Comparison of ENCODE assay signal across 7 mouse cellular contexts in genomic region chr2:30237199-30237880, GRCm38 (mm10). TPM values are rescaled to one million over a fixed set of nuclear protein-coding genes. Genes with fewer than 3 reads are reported as not detected.
DNase-seq lines count a peak whose midpoint lies in the region; ATAC-seq and TF ChIP-seq lines count a peak whose summit lies in the region.

Gene Lrrc8a (plus strand): TSS chr2:30237715.

- peak within 1 kb of the TSS; percentile 87 for H3K9ac ChIP-seq in embryonic facial prominence, embryonic 12.5 days
- H3K9ac ChIP-seq in limb, embryonic 12.5 days (replicated peaks): peak within 1 kb of the TSS; percentile 83
- H3K9ac ChIP-seq in midbrain, embryonic 15.5 days: peak within 1 kb of the TSS; percentile 79

- under 1% methylated on average over 54 of the region's 67 CpGs for WGBS in embryonic facial prominence, embryonic 12.5 days
- under 1% methylated on average over 67 of the region's 67 CpGs for WGBS in kidney, adult 2 months
- under 1% methylated on average over 56 of the region's 67 CpGs for WGBS in limb, embryonic 12.5 days
- WGBS in midbrain, embryonic 15.5 days: under 1% methylated on average over 64 of the region's 67 CpGs
- WGBS in spleen, adult 2 months: under 1% methylated on average over 57 of the region's 67 CpGs

- TF ChIP-seq POLR2A in kidney, adult 2 months (IDR thresholded peaks at IDR 0.05; ENCODE audit: low read depth, low read length): no peak
- peak; percentile 9 for TF ChIP-seq POLR2A in spleen, adult 2 months (IDR thresholded peaks at IDR 0.05; ENCODE audit: low read depth, low read length)

- H3K9me3 ChIP-seq in embryonic facial prominence, embryonic 12.5 days: no peaks in the 10 kb centered on the region
- no peaks in the 10 kb centered on the region for H3K9me3 ChIP-seq in limb, embryonic 12.5 days
- H3K9me3 ChIP-seq in midbrain, embryonic 15.5 days: no peaks in the 10 kb centered on the region

- peaks cover 21% of the 10 kb centered on the region for H3K36me3 ChIP-seq in embryonic facial prominence, embryonic 12.5 days
- H3K36me3 ChIP-seq in kidney, adult 2 months (ENCODE audit: control insufficient read depth, insufficient read depth, low read length): 0 out of 2 replicates have a peak, but pooled peaks cover 2% of the 10 kb centered on the region
- H3K36me3 ChIP-seq in limb, embryonic 12.5 days: peaks cover 25% of the 10 kb centered on the region
- peaks cover 5% of the 10 kb centered on the region; the same call in 1 of the 2 replicates for H3K36me3 ChIP-seq in midbrain, embryonic 15.5 days (replicated peaks)
- peaks cover 8% of the 10 kb centered on the region for H3K36me3 ChIP-seq in spleen, adult 2 months (ENCODE audit: control insufficient read depth, insufficient read depth, low read length)

- peak; percentile 100 for DNase-seq in adrenal gland, postnatal 25 days
- peak; percentile 100 for DNase-seq in heart, adult 18-20 months
- DNase-seq in kidney, adult 2 months: peak; percentile 100
- peak; percentile 95 to 100 for DNase-seq in spleen, adult 2 months (ENCODE audit: low read depth in 1 of 2, low spot score in 2 of 2)

- H3K4me2 ChIP-seq in embryonic facial prominence, embryonic 12.5 days (replicated peaks): peak within 1 kb of the TSS; percentile 85
- H3K4me2 ChIP-seq in limb, embryonic 12.5 days: peak within 1 kb of the TSS; percentile 93
- peak within 1 kb of the TSS; percentile 75 for H3K4me2 ChIP-seq in midbrain, embryonic 15.5 days

- peak; percentile 98 for ATAC-seq in embryonic facial prominence, embryonic 12.5 days (ENCODE audit: insufficient number of reproducible peaks, insufficient read depth, low FRiP score, low TSS enrichment)
- peak; percentile 99 for ATAC-seq in limb, embryonic 12.5 days (ENCODE audit: insufficient number of reproducible peaks, insufficient read depth, low FRiP score, low TSS enrichment, low read depth)
- ATAC-seq in midbrain, embryonic 15.5 days (replicated peaks): peak; percentile 98

- peak within 1 kb of the TSS; percentile 81 for H3K4me3 ChIP-seq in embryonic facial prominence, embryonic 12.5 days
- H3K4me3 ChIP-seq in kidney, adult 2 months (ENCODE audit: insufficient read depth, low read depth, low read length): peak within 1 kb of the TSS; percentile 93
- H3K4me3 ChIP-seq in limb, embryonic 12.5 days (replicated peaks): peak within 1 kb of the TSS; percentile 94
- H3K4me3 ChIP-seq in midbrain, embryonic 15.5 days: peak within 1 kb of the TSS; percentile 72
- peak within 1 kb of the TSS; percentile 90 for H3K4me3 ChIP-seq in spleen, adult 2 months (ENCODE audit: extremely low read depth, insufficient read depth, insufficient read length)

- no peaks in the 10 kb centered on the region for H3K27me3 ChIP-seq in embryonic facial prominence, embryonic 12.5 days
- H3K27me3 ChIP-seq in kidney, adult 2 months (replicated peaks; ENCODE audit: control insufficient read depth, insufficient read depth, low read length): no peaks in the 10 kb centered on the region
- H3K27me3 ChIP-seq in limb, embryonic 12.5 days: no peaks in the 10 kb centered on the region
- H3K27me3 ChIP-seq in midbrain, embryonic 15.5 days (replicated peaks): no peaks in the 10 kb centered on the region
- no peaks in the 10 kb centered on the region for H3K27me3 ChIP-seq in spleen, adult 2 months (ENCODE audit: control insufficient read depth, insufficient read depth, low read length)

- peaks cover 16% of the 10 kb centered on the region for H3K4me1 ChIP-seq in embryonic facial prominence, embryonic 12.5 days
- H3K4me1 ChIP-seq in kidney, adult 2 months (ENCODE audit: control insufficient read depth, insufficient read depth, low read length): peaks cover 17% of the 10 kb centered on the region; the same call in 1 of the 2 replicates
- peaks cover 21% of the 10 kb centered on the region for H3K4me1 ChIP-seq in limb, embryonic 12.5 days (replicated peaks)
- peaks cover 29% of the 10 kb centered on the region for H3K4me1 ChIP-seq in midbrain, embryonic 15.5 days
- peaks cover 6% of the 10 kb centered on the region; the same call in 1 of the 2 replicates for H3K4me1 ChIP-seq in spleen, adult 2 months (ENCODE audit: control insufficient read depth, insufficient read depth, insufficient read length)

- peak within 1 kb of the TSS; percentile 93 for H3K27ac ChIP-seq in embryonic facial prominence, embryonic 12.5 days
- H3K27ac ChIP-seq in kidney, adult 2 months (ENCODE audit: insufficient read depth, low read depth, low read length): peak within 1 kb of the TSS; percentile 94
- H3K27ac ChIP-seq in limb, embryonic 12.5 days: peak within 1 kb of the TSS; percentile 94
- H3K27ac ChIP-seq in midbrain, embryonic 15.5 days: peak within 1 kb of the TSS; percentile 92
- H3K27ac ChIP-seq in spleen, adult 2 months (ENCODE audit: insufficient read depth, low read length): peak within 1 kb of the TSS; percentile 93

- peak; percentile 32; the same call in 1 of the 2 replicates for TF ChIP-seq CTCF in kidney, adult 2 months (conservative IDR thresholded peaks at IDR 0.05; ENCODE audit: insufficient read depth, insufficient read length, low read depth, low read length)
- peak; percentile 20; the same call in 1 of the 2 replicates for TF ChIP-seq CTCF in spleen, adult 2 months (IDR thresholded peaks at IDR 0.05; ENCODE audit: extremely low read depth, insufficient read depth, insufficient read length, insufficient replicate concordance)

RNA-seq across cellular contexts. Expression of gene Lrrc8a, which starts in this region (rescaled TPM):
- total RNA-seq in adrenal gland, postnatal 25 days (2021): 51.1 and 52.2 TPM in 2 replicates
- polyA plus RNA-seq in embryonic facial prominence, embryonic 12.5 days (2016; fragmentation: Nextera tagmentation; extraction: Ambion mirVana): 40.9 and 41.2 TPM in 2 replicates
- total RNA-seq in heart, adult 18-20 months (2021): 10 to 100 TPM; 77.9 to 86.5 TPM
- polyA plus RNA-seq in kidney, adult 2 months (2012; rRNA removed): 42.0 and 45.4 TPM in 2 replicates
- polyA plus RNA-seq in limb, embryonic 12.5 days (2016; fragmentation: Nextera tagmentation; extraction: Ambion mirVana): 33.5 and 37.5 TPM in 2 replicates
- 62.5 and 62.7 TPM in 2 replicates for polyA plus RNA-seq in midbrain, embryonic 15.5 days (2015; fragmentation: Nextera tagmentation; extraction: Ambion mirVana)
- polyA plus RNA-seq in spleen, adult 2 months (2012; rRNA removed): 22.1 and 25.6 TPM in 2 replicates

Comparison
In these comparisons a context has a peak if more than half of its experiments do, and no peak if none do; other contexts are left out.
1. Peak in every context shown above with its lines: DNase-seq, ATAC-seq, H3K4me3 ChIP-seq and H3K27ac ChIP-seq.